Comparison of ENCODE assay signal across 8 mouse cellular contexts in genomic region chr12:20815599-20815998, GRCm38 (mm10).
A peak's percentile ranks its signal among the peaks of the same experiment; 100 is the strongest.
DNase-seq lines count a peak whose midpoint lies in the region; ATAC-seq and TF ChIP-seq lines count a peak whose summit lies in the region.

No protein-coding gene starts in this region.

- TF ChIP-seq POLR2A in cerebellum, adult 2 months (IDR thresholded peaks at IDR 0.05; ENCODE audit: borderline replicate concordance, insufficient read depth, low read length): no peak

- no peak for ATAC-seq in forebrain, embryonic 13.5 days

- peaks cover 46% of the 10 kb centered on the region for H3K9me3 ChIP-seq in forebrain, embryonic 13.5 days (replicated peaks)

- intact Hi-C loops in heart, postnatal 25 days (cut with DNase I): no loop called here

- peak overlapping the region; percentile 17 for H3K4me3 ChIP-seq in forebrain, embryonic 13.5 days
- H3K4me3 ChIP-seq in cerebellum, adult 2 months (replicated peaks; ENCODE audit: insufficient read depth, low read depth, low read length): no peak overlapping the region

- no peak overlapping the region for H3K9ac ChIP-seq in forebrain, embryonic 13.5 days

- H3K4me2 ChIP-seq in forebrain, embryonic 13.5 days: peak overlapping the region; percentile 22

- no peak overlapping the region for H3K27ac ChIP-seq in forebrain, embryonic 13.5 days
- H3K27ac ChIP-seq in cerebellum, adult 2 months (ENCODE audit: insufficient read depth, low read length): no peak overlapping the region

- no peaks in the 10 kb centered on the region for H3K36me3 ChIP-seq in forebrain, embryonic 13.5 days (ENCODE audit: poor library complexity, severe bottlenecking)

- DNase-seq in right cerebral cortex, postnatal 10 days (ENCODE audit: low spot score in 2 of 2): peak; percentile 20 to 26
- DNase-seq in right cerebral cortex, postnatal 25 days: no peak
- DNase-seq in heart, postnatal 25 days (ENCODE audit: low spot score): peak; percentile 60
- peak; percentile 50 to 78 for DNase-seq in kidney, postnatal 25 days
- peak; percentile 43 for DNase-seq in lung, postnatal 14 days
- DNase-seq in skeletal muscle tissue, adult 2 months (ENCODE audit: low read depth, low spot score): peak; percentile 2
- no peak for DNase-seq in cerebellum, adult 2 months

- no peaks in the 10 kb centered on the region for H3K4me1 ChIP-seq in forebrain, embryonic 13.5 days
- no peaks in the 10 kb centered on the region for H3K4me1 ChIP-seq in cerebellum, adult 2 months (ENCODE audit: control insufficient read depth, insufficient read depth, low read length)

- 16% methylated on average over 27 of the region's 38 CpGs for WGBS in forebrain, embryonic 13.5 days
- 19% methylated on average over 31 of the region's 38 CpGs for WGBS in cerebellum, adult 2 months

- no peaks in the 10 kb centered on the region for H3K27me3 ChIP-seq in forebrain, embryonic 13.5 days
- H3K27me3 ChIP-seq in cerebellum, adult 2 months (ENCODE audit: control insufficient read depth, insufficient read depth, low read length): no peaks in the 10 kb centered on the region

- no peak for TF ChIP-seq CTCF in cerebellum, adult 2 months (IDR thresholded peaks at IDR 0.05; ENCODE audit: borderline replicate concordance, insufficient read depth, low read depth, low read length)

Comparison
In these comparisons a context has a peak if more than half of its experiments do, and no peak if none do; other contexts are left out.
1. DNase-seq: peak in right cerebral cortex, postnatal 10 days (2 of 2), heart, postnatal 25 days (single experiment), kidney, postnatal 25 days (2 of 2), lung, postnatal 14 days (single experiment) and skeletal muscle tissue, adult 2 months (single experiment); none in right cerebral cortex, postnatal 25 days (single experiment) and cerebellum, adult 2 months (0 of 2).